Mouse (Mus musculus) liver, embryonic 14.5 days (tissue): ENCODE measurements around the gene Apobec3.
"Not testable (repeated sequence)": the region's sequence is repeated elsewhere in the genome, so short reads cannot be mapped to it uniquely, and the experiment has no call there.

Experiments
- CTCF ChIP-seq: IDR thresholded peaks from 2 replicates; pipeline ENCODE4 v1.5.1; 2016; ENCODE audit warnings: antibody characterized with exemption, low read depth, control low read depth
- EP300 ChIP-seq: IDR thresholded peaks from 2 replicates; pipeline ENCODE4 v1.6.1; 2016; ENCODE audit warnings: antibody characterized with exemption, low read depth

DNA sequence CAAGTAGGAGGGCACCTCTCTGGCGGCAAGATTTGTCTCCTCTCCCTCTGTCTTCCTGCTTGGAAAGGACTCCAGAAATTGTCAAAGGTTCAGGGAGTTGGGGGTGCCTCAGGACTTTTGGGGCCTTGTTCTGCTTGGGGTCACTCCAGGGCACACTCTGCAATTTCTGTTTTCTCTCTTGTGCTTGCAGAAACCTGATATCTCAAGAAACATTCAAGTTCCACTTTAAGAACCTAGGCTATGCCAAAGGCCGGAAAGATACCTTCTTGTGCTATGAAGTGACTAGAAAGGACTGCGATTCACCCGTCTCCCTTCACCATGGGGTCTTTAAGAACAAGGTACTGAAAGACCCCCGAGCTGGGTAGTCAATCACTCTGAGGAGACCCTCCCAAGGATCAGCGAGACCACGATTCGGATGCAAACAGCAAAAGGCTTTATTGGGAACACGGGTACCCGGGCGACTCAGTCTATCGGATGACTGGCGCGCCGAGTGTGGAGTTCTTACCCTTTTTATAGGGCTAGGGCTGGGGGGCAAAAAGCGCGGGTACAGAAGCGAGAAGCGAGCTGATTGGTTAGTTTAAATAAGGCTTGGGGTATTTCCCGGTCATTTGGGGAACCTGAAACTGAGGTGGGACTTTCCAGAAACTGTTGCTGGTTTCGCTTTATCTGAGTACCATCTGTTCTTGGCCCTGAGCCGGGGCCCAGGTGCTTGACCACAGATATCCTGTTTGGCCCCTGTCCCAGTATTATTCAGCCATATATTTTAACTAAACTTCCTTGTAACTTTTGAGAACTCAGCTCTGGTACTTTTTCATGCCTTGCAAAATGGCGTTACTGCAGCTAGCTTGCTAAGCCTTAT lies 4.0 kb downstream of the Apobec3 start:
- TF ChIP-seq CTCF, result not testable (repeated sequence)
- peak; percentile 12; the same call in 1 of the 2 replicates for TF ChIP-seq EP300
